Mouse (Mus musculus) spleen, adult 10 weeks (tissue): Measurements from ENCODE around the gene Gm49358. TPM values are rescaled to one million over a fixed set of nuclear protein-coding genes. Genes with fewer than 3 reads are reported as not detected.

Experiments used
- polyA plus RNA-seq: library from polyadenylated mRNA; stranded (reverse); fragments of 350-450 nt; fragmentation: Illumina TruSeq; extraction: RNeasy Lipid Tissue Mini Kit (QIAGEN cat#74804); gene quantifications from one replicate; pipeline ENCODE4 v1.2.3, GENCODE M21; 2015; ENCODE audit warnings: low replicate concordance; ENCODE audit not compliant: insufficient read depth

The Gm49358 gene
- 3.0 TPM for polyA plus RNA-seq

GRCm38 (mm10) chr10:86763672-86764071, at the start of gene Gm49358:
Gm49358 (plus strand) TSS chr10:86763972.

GRCm38 (mm10) chr10:86778398-86779116, 14.8 kb downstream of the Gm49358 start, which contains the start of gene Nt5dc3:
Nt5dc3 (plus strand) TSS chr10:86779005.

Other genes starting within 250 kb of the Gm49358 start
- 843 TPM for gene Hsp90b1, start 58.5 kb upstream of the Gm49358 start, polyA plus RNA-seq
- 3.1 TPM for gene Ttc41, start 58.2 kb upstream of the Gm49358 start, polyA plus RNA-seq
- gene Nt5dc3, start 15.0 kb downstream of the Gm49358 start, polyA plus RNA-seq = 7.0 TPM
- gene Stab2, start 244.1 kb downstream of the Gm49358 start, polyA plus RNA-seq = 57.6 TPM